Mouse (Mus musculus) embryonic facial prominence, embryonic 11.5 days (tissue): ENCODE measurements at regions not wholly inside any gene's neighbourhood (a gene's known extent, or its start where the extent isn't known, plus 50 kb on each side); places are given as distances from the start of the nearest gene placed in this dataset.

Experiments
- ATAC-seq: fragments of 200-750 bp; cut with Nextera tagmentation; replicated peaks from 2 replicates; pipeline ENCODE4 v1.8.0; 2017; ENCODE audit warnings: low read depth; ENCODE audit not compliant: insufficient number of reproducible peaks, low FRiP score, low TSS enrichment
- DNase-seq: peaks from one replicate; pipeline ENCODE4 v3.0.0-alpha.2; 2015; ENCODE audit warnings: low spot score
- H3K27ac ChIP-seq: fragments of 300-500 bp; sonication (generic); replicated peaks from 2 replicates; pipeline ENCODE4 v1.5.1; 2014; ENCODE audit warnings: mild to moderate bottlenecking, low read depth, low read length, control low read depth
- H3K27me3 ChIP-seq: fragments of 300-500 bp; sonication (generic); 2 replicates; pipeline ENCODE4 v1.6.1; 2014; ENCODE audit warnings: mild to moderate bottlenecking, low read length, moderate library complexity, mixed read lengths; ENCODE audit not compliant: control insufficient read depth, insufficient read depth
- H3K36me3 ChIP-seq: fragments of 300-500 bp; sonication (generic); replicated peaks from 2 replicates; pipeline ENCODE4 v1.6.1; 2014; ENCODE audit warnings: low read depth, mild to moderate bottlenecking, low read length, moderate library complexity, mixed read lengths; ENCODE audit not compliant: control insufficient read depth, insufficient read depth
- H3K4me1 ChIP-seq: fragments of 300-500 bp; sonication (generic); 2 replicates; pipeline ENCODE4 v1.6.1; 2014; ENCODE audit warnings: low read length, mixed read lengths; ENCODE audit not compliant: control insufficient read depth, insufficient read depth
- H3K4me2 ChIP-seq: fragments of 300-500 bp; sonication (generic); 2 replicates; pipeline ENCODE4 v1.6.1; 2014; ENCODE audit warnings: low read depth, mild to moderate bottlenecking, control low read depth, low read length, moderate library complexity
- H3K4me3 ChIP-seq: fragments of 300-500 bp; sonication (generic); 2 replicates; pipeline ENCODE4 v1.5.1; 2014; ENCODE audit warnings: low read depth, low read length, control low read depth
- H3K9ac ChIP-seq: fragments of 300-500 bp; sonication (generic); replicated peaks from 2 replicates; pipeline ENCODE4 v1.6.1; 2014; ENCODE audit warnings: mild to moderate bottlenecking, control low read depth, low read length
- H3K9me3 ChIP-seq: fragments of 300-500 bp; sonication (generic); replicated peaks from 2 replicates; pipeline ENCODE4 v1.6.1; 2016; ENCODE audit warnings: mild to moderate bottlenecking, low read length, inconsistent platforms, mixed read lengths; ENCODE audit not compliant: control insufficient read depth
- WGBS: fragments of 180-500 bp; shearing (Covaris S2); extraction: QIAGEN DNeasy Blood & Tissue Kit; methylation state at CpG from one replicate; pipeline ENCODE4 v1.1.7; 2014; 5-methylcytosine and 5-hydroxymethylcytosine counted together

DNA sequence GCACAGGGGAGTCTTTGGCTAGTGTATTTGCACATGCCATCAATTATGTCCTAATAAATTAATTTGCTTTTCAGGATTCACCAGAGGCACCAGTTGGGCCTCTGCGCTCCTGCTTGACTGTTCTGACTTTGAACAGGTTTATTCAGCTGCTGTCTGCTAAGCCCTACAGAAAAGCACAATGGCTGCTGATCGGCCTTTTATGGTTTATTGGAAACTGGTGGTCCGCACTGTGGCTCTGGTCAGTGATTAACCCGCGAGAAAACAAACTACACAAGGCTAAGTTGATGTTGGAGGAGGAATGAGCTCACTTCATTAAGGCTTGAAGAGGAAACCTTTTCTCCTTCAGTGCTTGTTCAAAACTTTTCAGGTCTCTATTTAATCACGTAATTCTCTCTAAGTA is 208.4 kb upstream of the Gpr101 start:
- WGBS = 69% methylated on average over 6 of the region's 6 CpGs
- Histone ChIP-seq H3K9ac (no peak overlapping the region), H3K4me2 (no peak overlapping the region), H3K27ac (no peak overlapping the region), H3K4me3 (no peak overlapping the region), H3K4me1 (no peaks in the 10 kb centered on the region), H3K36me3 (no peaks in the 10 kb centered on the region), H3K9me3 (no peaks in the 10 kb centered on the region), H3K27me3 (no peaks in the 10 kb centered on the region)
- no peak for DNase-seq
- ATAC-seq = no peak

DNA sequence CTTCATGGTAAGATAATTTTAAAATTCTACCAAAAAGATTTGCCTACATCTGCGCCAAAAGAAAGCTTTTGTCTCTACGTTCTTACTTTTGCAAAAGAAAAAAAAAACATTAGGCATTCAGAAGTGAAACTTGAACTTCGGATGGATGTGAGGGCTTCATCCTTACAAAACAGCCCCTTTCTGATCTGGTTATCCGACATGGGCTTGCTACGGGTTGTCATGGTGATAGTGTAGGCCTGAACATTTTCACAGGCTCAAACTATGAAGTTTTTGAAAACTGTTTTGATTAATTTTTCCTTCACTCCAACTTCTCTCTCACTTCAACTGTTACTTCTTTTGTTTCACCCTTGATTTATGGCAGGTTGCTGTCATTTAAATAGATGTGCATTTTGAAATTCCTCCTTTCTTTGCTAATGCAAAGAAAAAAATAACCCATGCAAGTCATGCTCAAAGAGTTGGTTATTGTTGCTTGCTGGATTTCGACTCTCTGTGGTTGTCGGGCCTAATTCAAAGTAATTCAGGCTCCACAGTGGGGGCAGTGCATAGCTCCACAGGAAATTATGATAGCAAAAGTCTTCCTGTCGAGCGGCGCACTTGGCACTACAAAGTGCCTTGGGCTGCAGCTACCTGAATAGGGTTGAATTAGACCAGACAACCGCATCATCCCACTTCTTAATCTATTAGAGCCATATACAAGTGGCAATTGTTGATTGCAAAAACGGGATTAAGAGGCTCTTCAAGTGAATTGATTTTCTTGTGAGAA is 205.7 kb upstream of the Gpr101 start:
- no peaks in the 10 kb centered on the region for H3K27me3 ChIP-seq
- ATAC-seq (no peak), DNase-seq (peak; percentile 1)
- no peak overlapping the region for H3K9ac ChIP-seq
- H3K4me2 ChIP-seq = no peak overlapping the region
- no peaks in the 10 kb centered on the region for H3K9me3 ChIP-seq
- H3K4me1 ChIP-seq = no peaks in the 10 kb centered on the region
- no peaks in the 10 kb centered on the region for H3K36me3 ChIP-seq
- H3K4me3 ChIP-seq = no peak overlapping the region
- no peak overlapping the region for H3K27ac ChIP-seq
- 61% methylated on average over 12 of the region's 12 CpGs for WGBS

DNA sequence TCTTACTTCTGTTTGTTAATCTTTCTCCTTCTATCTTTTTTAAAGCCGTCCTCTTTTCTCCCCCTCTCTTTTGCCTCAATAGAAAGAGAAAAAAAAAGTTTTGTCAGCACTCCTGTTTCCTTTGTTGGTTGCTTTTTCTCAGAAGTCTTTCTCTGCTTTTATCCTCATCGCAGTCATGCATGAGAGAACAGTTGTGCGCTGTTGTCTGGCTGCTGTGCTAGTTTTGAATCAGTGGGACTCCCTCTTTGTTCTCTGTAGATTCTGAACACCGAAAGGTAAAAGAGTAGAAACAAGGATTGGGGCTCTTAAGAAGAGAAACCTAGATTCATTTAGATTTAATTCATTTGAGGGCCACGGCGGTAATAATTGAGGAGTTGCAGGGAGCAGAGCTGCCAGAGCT is 204.9 kb upstream of the Gpr101 start:
- H3K4me2 ChIP-seq = no peak overlapping the region
- peak; percentile 1 for DNase-seq
- no peak overlapping the region for H3K4me3 ChIP-seq
- no peak overlapping the region for H3K9ac ChIP-seq
- no peak overlapping the region for H3K27ac ChIP-seq
- 54% methylated on average over 6 of the region's 6 CpGs for WGBS
- no peaks in the 10 kb centered on the region for H3K27me3 ChIP-seq
- ATAC-seq = no peak
- H3K36me3 ChIP-seq = no peaks in the 10 kb centered on the region
- H3K4me1 ChIP-seq = no peaks in the 10 kb centered on the region
- no peaks in the 10 kb centered on the region for H3K9me3 ChIP-seq

DNA sequence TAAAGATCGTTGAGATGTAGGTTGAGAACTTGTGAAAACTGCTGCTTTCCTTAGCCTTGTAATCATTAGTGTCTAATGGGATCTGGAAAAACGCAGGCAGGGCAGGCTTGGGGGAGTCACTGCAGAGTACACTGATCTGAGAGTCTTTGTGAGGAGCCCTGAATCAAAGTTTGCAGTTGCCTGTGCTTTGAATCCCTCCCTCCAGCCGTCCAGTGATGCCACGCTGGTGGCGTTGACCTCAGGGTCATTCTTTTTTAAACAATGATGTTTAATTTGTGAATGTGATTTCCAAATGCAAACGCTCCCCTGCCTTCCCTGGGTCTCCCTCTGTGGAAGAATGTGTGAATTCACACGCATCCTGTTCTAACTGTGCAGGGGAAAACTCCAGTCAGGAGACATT is 204.4 kb upstream of the Gpr101 start:
- no peak overlapping the region for H3K27ac ChIP-seq
- no peak overlapping the region for H3K4me2 ChIP-seq
- no peaks in the 10 kb centered on the region for H3K4me1 ChIP-seq
- H3K9me3 ChIP-seq = no peaks in the 10 kb centered on the region
- DNase-seq = peak; percentile 0
- no peak overlapping the region for H3K9ac ChIP-seq
- no peak overlapping the region for H3K4me3 ChIP-seq
- no peaks in the 10 kb centered on the region for H3K36me3 ChIP-seq
- WGBS = 31% methylated on average over 7 of the region's 7 CpGs
- no peak for ATAC-seq
- no peaks in the 10 kb centered on the region for H3K27me3 ChIP-seq

DNA sequence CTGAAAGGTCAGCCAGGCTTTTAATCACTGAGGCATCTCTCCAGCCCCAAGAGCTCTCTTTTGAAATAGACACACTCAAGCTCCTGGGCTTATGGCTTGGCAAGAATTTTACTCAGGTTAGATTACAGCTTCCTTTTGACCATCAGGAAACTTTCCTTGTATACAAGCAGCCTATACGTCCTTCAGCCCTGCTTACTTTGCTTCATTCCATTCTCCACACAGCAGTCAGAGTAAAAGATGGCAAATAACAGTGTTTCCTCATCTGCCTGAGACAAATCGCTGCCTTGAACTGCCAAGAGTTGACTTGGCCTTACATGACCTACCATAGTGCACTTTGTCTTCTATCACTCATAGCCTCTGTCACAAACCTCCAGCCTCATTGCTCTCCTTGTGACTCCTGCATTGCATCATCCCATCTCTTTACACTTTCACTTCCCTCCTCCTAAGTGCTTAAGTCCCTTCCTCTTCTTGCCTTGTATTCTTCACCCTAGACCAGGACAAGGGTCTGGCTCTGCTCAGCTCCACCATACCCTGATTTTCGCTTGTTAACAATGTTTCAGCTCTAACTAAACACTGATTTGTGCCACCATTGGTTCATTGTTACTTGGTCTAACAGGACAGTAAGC is 203.2 kb upstream of the Gpr101 start:
- Histone ChIP-seq H3K4me1 (no peaks in the 10 kb centered on the region), H3K4me2 (no peak overlapping the region), H3K9me3 (no peaks in the 10 kb centered on the region), H3K9ac (no peak overlapping the region), H3K27me3 (no peaks in the 10 kb centered on the region), H3K27ac (no peak overlapping the region), H3K36me3 (no peaks in the 10 kb centered on the region), H3K4me3 (no peak overlapping the region)
- 61% methylated on average over 3 of the region's 3 CpGs for WGBS
- DNase-seq (no peak), ATAC-seq (no peak)

DNA sequence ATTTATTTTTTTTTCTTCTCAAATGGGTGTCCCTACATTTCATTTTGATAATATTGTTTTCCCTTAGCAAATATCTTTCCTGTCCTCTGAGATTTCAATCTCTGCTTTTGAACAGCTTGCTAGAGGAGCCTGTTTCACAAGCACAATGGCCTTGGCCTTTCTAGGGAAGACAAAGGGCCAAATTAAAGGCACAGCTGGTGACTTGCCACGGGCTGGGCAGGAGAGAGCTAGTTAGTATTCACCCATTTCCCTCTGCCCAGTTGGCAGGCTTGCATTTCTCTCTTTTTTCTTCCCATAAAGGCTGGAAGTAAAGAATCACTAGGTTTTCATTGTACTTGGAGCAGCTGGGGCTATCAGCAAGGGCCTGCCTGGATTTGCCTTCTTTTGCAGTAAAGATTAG is 188.9 kb upstream of the Gpr101 start:
- no peak overlapping the region for H3K9ac ChIP-seq
- no peaks in the 10 kb centered on the region for H3K36me3 ChIP-seq
- H3K4me1 ChIP-seq = no peaks in the 10 kb centered on the region
- H3K27me3 ChIP-seq = no peaks in the 10 kb centered on the region
- H3K27ac ChIP-seq = no peak overlapping the region
- DNase-seq (no peak), ATAC-seq (no peak)
- no peak overlapping the region for H3K4me2 ChIP-seq
- no peak overlapping the region for H3K4me3 ChIP-seq
- 27% methylated on average over 1 of the region's 1 CpGs for WGBS
- H3K9me3 ChIP-seq = no peaks in the 10 kb centered on the region

DNA sequence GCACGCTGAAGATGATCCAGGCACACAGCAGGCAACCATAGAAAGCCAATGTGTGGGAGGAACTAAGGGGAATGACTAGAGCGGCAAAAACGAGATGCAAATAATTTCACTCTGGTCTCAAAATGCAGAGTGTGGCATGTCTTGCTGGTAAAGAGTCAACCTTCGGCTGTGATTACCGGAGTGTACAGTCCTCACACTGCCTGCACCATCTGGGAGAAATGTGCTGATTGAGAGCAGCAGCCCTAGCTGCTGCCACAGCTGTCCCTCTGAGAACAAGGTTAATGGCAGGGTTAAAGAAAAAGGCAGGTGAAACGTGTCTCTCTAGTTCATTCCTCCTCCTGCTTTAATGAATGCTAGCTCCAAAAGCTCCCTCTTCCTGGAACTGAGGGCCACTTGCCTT is 173.2 kb upstream of the Gpr101 start:
- no peak for ATAC-seq
- Histone ChIP-seq H3K4me3 (no peak overlapping the region), H3K36me3 (no peaks in the 10 kb centered on the region), H3K4me1 (no peaks in the 10 kb centered on the region), H3K9me3 (no peaks in the 10 kb centered on the region), H3K9ac (no peak overlapping the region), H3K27me3 (no peaks in the 10 kb centered on the region), H3K4me2 (no peak overlapping the region), H3K27ac (no peak overlapping the region)
- no peak for DNase-seq
- 58% methylated on average over 6 of the region's 6 CpGs for WGBS

DNA sequence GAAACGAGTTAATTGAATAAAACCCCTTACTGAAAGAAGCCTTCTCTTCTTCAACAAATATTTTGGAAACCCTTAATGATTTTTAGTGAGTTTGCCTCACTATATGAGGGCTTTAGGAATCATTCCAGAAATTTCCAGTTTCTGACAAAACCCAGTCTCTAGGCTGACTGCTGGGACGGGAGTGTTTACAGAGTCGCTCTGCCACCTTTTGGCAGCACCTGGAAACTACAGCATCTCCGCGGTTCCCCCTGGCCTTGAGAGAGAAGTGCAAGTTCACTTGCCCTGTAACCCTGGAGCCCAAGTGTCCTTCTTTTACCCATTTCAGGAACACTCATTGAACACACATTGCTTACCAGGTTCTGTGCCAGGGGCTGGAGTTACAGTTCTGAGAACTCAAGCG is 171.4 kb upstream of the Gpr101 start:
- Histone ChIP-seq H3K27me3 (no peaks in the 10 kb centered on the region), H3K9ac (no peak overlapping the region), H3K4me1 (no peaks in the 10 kb centered on the region), H3K27ac (no peak overlapping the region), H3K36me3 (no peaks in the 10 kb centered on the region), H3K4me3 (no peak overlapping the region), H3K4me2 (no peak overlapping the region), H3K9me3 (no peaks in the 10 kb centered on the region)
- ATAC-seq (no peak), DNase-seq (peak; percentile 54)
- 26% methylated on average over 6 of the region's 6 CpGs for WGBS
